Mouse (Mus musculus): Measurements from ENCODE around the gene Tcf25.

DNA sequence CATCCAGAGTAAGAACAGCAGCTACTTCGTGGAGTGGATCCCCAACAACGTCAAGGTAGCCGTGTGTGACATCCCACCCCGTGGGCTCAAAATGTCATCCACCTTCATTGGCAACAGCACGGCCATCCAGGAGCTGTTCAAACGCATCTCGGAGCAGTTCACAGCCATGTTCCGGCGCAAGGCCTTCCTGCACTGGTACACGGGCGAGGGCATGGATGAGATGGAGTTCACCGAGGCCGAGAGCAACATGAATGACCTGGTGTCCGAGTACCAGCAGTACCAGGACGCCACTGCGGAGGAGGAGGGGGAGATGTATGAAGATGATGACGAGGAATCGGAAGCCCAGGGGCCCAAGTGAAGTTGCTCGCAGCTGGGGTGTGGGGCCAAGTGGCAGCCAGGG lies 47.8 kb downstream of the Tcf25 start:
- no peak for TF ChIP-seq CTCF (IDR thresholded peaks at IDR 0.05)
- no peak for TF ChIP-seq EP300 (IDR thresholded peaks at IDR 0.05)
